Mouse (Mus musculus): Measurements from ENCODE around the gene Dnah9.

The Dnah9 gene

DNA sequence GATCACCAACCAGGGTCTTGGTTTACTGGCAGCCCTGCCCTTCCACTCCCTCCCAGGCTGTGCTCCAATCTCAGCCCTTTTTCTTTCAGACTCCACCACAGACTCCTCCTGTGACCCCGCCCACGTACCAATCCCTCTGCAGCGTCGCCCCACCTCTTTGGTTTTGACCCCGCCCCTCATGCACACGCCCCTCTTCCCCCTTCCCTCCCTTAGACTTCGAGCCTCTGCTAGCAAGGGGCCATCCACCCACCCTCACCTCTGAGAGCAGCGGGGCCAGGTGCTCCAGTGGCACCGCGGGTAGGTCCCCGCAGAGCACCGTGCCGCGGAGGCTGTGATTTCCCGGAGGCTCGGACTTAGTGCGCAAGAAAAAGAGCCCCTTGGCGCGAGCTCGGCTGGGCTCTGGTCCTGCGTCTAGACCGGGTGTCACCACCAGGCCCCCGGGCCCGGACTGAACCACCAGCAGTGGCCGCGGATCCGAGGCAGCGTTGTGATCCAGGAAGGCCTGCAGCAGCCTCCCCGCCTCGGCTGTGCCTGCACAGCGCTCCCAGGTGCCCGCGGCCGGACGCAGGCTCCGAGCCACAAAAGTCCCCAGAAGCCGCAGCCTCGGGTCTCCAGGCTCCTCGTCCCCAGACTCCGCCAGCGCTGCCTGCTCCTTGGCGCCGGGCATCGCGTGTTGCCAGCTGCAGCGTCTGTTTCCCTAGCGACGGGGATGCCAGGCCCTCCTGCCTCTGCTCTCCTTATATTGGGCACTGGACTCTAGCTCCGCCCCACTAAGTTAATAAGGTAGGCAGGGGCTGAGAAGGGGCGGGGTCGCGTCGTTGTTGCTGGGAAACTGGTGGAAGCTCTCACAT lies at the start of gene Dnah9:
Gene Dnah9, minus strand, starts transcription at position 751 of the 851 bp plus-strand sequence.
- in situ Hi-C loops (cut with MboI): no loop called here

DNA sequence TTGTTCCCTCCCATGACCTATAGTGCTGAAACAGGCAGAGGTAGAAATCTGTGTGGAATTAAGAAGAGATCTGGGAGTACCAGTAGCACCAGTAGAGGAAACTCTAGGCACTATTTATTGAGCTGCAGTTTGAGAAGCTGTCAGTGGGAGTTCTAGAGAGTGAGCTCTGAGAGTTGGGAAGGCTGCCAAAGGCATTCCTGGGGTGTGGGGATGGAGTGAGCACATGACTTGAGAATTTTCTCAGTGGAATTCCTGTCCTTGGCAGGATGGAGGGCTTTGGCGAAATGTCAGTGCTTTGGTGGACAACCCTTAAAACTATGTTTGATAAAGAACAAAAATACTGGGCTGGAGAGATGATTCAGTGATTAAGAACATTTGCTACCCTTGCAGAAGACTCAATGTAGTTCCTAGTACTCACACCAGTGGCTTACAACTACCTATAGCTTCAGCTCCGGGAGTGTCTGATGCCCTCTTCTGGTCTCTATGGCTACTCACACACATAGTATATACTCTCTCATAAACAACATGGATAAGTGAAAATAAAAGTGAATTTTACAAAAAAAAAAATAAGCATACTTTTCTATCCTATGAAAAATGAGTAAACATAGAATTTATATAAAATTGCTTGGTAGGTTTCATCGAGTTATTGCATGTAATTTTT lies 20.4 kb upstream of the Dnah9 start:
- in situ Hi-C loops (cut with MboI): no loop called here

GRCm38 (mm10) chr11:66188146-66188545 lies 19.8 kb upstream of the Dnah9 start:
- in situ Hi-C loops (cut with MboI): no loop called here

DNA sequence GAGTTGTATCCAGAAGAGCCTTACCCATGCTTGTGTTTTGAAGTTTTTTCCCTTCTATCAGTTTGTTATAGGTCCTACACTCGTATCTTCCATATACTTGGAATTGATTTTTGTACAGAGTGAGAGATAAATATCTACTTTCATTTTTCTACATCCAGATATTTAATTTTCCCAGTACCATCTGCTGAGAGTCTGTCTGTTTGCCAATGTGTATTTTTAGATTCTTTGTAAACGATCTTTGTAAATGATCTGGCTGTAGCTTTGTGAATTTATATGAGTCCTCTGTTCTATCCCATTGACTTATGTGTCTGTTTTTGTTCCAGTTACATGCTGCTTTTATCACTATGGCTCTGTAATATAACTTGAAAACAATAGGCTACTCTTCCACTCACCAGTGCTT lies 9.4 kb upstream of the Dnah9 start:
- in situ Hi-C loops (cut with MboI): no loop called here

GRCm38 (mm10) chr11:66164022-66164421 lies 4.3 kb downstream of the Dnah9 start:
- in situ Hi-C loops (cut with MboI): no loop called here

DNA sequence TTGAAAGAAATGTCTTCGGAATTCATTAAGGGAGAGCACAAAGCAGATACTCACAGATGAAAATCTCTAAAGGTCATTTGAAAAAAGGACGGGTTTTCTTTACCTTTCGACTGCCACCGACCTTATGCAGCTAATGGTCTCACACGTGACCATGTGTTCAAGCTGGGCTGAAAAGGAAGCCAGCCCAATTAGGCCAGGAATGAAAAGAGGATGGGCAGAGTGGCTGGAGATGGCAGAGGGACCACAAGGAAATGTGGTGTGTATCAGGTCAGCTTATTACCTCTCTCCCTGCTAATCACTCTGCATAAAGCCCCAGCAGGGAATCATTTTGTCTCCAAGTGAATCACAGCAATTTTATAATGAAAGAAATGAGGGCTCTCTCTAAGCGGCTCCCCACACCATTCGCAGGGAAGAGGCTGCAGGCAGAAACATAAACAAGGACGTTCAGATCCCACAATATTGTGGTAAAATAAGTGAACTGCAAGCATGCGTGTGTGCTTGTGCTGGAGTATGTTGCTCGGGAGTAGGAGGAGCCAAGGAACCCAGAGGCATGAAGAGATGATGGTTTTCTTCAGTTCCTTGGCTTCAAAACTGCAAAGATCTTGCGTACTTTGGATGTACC lies 27.6 kb downstream of the Dnah9 start:
- in situ Hi-C loops (cut with MboI): no loop called here

DNA sequence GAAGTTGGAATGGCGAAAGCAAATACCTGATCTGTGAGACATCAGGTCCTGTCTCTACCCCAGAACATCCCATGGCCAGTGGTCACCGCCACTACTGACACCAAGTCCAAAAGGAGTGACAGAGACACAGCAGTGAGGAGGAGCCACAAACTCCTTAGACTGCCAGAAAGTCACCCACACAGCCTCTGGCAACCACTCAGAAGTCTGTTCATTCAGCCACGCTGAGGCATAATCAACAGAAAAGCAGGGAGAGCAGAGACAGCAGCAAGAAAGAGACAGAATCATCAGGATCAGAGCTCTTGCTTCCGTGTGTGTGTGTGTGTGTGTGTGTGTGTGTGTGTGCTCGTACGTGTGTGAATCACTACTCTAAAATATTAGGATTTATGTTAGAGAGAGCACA lies 33.5 kb downstream of the Dnah9 start:
- in situ Hi-C loops (cut with MboI): no loop called here

DNA sequence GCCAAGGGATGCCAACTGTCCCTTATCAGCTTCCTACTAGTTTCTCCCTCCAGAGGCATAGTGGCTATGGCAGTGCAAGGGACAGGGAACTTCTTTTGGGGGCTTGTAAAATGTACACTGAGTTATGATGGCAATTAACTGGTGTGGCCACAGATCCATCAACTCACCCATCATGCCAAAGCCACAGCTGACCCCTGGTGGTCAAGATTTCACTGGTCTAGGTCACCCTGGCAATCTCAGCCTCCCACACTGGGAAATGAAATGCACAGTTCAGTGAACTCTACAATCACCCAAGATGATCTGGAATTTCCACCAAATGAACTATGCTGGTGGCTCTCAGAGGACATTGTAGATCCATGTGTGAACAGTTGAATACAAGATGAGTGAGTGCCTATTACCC lies 42.2 kb downstream of the Dnah9 start:
- in situ Hi-C loops (cut with MboI): no loop called here

DNA sequence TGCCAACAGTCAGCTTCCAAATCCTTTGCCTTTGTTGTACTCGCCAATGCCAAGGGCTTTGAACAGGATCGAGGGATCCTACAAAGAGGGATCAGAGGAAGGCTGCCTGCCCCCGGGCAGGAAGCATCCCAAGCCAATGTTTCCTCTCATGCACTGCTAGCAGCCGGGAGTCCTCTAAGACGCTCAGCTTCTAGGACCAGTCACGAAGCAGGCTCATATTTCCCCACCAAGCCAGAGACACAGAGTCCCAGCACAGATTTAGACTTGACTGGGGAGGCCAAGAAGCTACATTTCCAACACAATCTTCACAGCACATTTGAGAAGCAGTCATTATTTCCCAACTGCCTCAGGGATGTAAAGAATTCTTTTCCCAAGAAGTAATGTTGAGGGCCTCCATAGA lies 43.9 kb downstream of the Dnah9 start:
- in situ Hi-C loops (cut with MboI): no loop called here

DNA sequence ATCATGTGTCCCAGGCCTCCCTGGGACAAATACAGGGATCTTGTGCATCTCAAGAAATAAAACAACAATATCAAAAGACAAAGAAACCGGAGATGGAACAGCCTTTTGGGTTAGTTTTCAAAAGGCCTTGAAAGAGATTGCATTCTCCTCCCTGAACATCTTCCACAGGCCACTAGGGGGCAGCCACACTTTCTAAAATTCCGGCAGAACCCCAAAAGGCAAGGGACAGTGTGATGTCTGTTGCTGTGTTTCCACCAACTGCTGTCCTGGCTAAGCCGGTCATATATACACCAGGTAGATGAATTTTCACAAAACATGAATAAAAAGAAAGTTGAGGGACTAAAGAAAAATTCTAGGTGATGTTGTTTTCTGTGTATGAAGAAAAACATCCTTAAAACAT lies 46.3 kb downstream of the Dnah9 start:
- in situ Hi-C loops (cut with MboI): no loop called here

- in situ Hi-C loops (cut with MboI): no loop called here
Measured at GRCm38 (mm10) chr11:66083663-66084254, 84.6 kb downstream of the Dnah9 start.

GRCm38 (mm10) chr11:66072921-66073320 lies 95.4 kb downstream of the Dnah9 start:
- in situ Hi-C loops (cut with MboI): no loop called here

DNA sequence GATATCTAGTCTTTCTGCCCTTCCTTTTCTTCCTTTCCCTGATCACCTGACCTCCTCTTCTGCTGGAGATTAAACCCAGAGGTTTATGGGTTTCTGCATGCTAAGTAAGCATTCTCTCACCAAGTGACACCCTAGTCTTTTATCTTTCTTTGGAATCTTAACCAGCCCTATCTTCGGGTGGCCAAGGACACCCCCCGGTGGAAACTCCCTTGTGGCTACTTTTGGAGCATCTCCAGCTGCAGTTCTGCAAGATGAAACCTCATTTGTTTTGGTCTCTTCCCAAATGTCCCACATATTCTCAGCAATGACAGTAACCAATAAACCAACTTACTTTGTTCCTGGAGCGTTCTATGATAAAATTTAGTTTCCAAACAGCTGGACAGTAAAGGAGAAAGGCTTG lies 109.4 kb downstream of the Dnah9 start:
- in situ Hi-C loops (cut with MboI): no loop called here

DNA sequence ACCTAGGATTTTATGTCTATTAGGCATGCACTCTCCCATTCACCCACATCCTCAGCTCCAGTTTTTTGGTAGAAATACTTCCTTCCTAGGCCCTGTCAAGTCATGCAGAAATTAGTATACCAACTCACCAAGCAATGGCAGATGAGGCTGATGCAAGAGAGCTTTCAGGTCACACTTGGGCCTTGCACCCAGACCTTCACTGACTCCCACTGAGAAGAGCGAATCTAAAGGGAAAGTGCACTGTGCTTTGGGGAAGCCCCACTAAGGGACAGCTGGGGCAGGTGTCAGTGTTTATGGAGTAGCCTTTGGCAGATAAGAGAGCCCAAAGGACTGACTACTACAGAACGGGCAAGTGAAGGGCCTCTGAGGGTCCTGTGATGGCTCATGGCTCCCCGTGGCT lies 117.1 kb downstream of the Dnah9 start:
- in situ Hi-C loops (cut with MboI): no loop called here

DNA sequence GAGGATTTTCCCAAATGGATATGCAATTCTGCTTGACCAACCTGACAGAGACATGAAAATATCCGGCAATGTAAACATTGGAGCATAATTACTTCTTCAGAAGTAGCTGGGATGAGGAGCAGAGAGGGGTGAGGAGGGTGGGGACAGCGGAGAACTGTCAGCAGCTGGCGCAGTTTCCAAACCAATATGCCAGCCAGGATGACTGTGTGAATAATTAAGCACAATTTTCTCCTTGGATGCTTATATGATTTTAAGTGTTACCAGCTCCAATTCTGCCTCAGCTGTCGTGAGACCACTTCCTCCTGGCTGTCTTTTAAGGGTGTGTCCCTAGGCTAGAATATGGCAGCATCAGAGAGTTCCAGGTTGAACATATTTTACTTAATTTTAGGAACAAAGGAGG lies 119.2 kb downstream of the Dnah9 start:
- in situ Hi-C loops (cut with MboI): no loop called here

GRCm38 (mm10) chr11:66046594-66047193 lies 121.7 kb downstream of the Dnah9 start:
- in situ Hi-C loops (cut with MboI): no loop called here

- in situ Hi-C loops (cut with MboI): no loop called here
Measured at GRCm38 (mm10) chr11:66043635-66044034, 124.7 kb downstream of the Dnah9 start.

GRCm38 (mm10) chr11:66042531-66042930 lies 125.8 kb downstream of the Dnah9 start:
- in situ Hi-C loops (cut with MboI): no loop called here

GRCm38 (mm10) chr11:66025728-66026127 lies 142.6 kb downstream of the Dnah9 start:
- in situ Hi-C loops (cut with MboI): no loop called here

DNA sequence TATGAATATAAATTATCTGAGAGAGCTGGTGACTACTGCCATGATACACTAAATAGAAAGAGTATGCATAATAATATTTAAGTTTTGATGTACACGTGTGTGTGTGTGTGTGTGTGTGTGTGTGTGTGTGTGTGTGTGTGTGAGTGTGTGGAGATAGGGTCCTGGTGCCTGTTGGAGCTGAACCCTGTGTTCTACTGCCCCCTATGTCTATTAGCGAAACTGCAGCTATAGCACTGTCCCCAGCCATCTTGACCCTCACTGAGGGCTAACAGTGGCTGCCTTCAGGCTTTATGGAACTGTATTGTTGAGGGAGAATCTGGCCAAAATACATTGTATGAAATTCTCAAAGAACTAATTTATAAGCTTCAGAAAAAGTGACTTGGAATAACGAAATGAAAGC lies 192.5 kb downstream of the Dnah9 start:
- in situ Hi-C loops (cut with MboI): no loop called here

GRCm38 (mm10) chr11:65930796-65931195 lies 237.6 kb downstream of the Dnah9 start:
- in situ Hi-C loops (cut with MboI): no loop called here

- in situ Hi-C loops (cut with MboI): no loop called here
Measured at GRCm38 (mm10) chr11:65930359-65930758, 238.0 kb downstream of the Dnah9 start.
